Mouse (Mus musculus): ENCODE measurements around the gene Zfp445. TPM values are rescaled to one million over a fixed set of nuclear protein-coding genes. Genes with fewer than 3 reads are reported as not detected.

Gene Zfp445
- polyA plus RNA-seq, 1 experiment from 2014 or later, result 25.1 TPM

DNA sequence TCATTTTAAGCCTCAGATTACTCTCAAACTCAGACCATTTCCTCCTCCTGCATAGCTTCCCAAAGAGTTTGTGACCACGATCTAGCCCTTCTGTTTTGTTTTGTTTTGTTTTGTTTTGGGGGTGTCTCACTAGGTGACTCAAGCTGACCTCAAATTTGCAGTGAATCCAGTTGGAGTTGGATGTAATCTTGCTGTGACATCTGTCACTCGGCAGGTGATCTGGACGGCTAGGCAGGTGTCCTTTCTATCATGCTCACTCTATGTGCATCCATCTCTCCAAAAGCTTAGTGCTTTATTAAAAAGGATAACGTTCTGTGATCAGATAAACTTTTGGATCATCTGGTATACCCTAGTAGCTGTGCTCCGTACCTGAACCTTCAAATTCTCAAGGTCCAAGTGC lies 53.4 kb downstream of the Zfp445 start:
- H3K79me2 ChIP-seq (ENCODE audit: inconsistent target), result no peaks in the 10 kb centered on the region
- 87% methylated on average over 5 of the region's 5 CpGs for WGBS (ENCODE audit: missing documents)

GRCm38 (mm10) chr9:122810212-122810611 lies 55.6 kb downstream of the Zfp445 start:
- 91% methylated on average over 3 of the region's 3 CpGs for WGBS (ENCODE audit: missing documents)

More for the DNA sequence above, 53.4 kb downstream of the Zfp445 start:
- H3K4me3 ChIP-seq (ENCODE audit: inconsistent target), result no peak overlapping the region
- no peak overlapping the region for H3K27ac ChIP-seq
- H3K36me3 ChIP-seq (ENCODE audit: inconsistent target), result peaks cover 4% of the 10 kb centered on the region; the same call in 1 of the 2 replicates

DNA sequence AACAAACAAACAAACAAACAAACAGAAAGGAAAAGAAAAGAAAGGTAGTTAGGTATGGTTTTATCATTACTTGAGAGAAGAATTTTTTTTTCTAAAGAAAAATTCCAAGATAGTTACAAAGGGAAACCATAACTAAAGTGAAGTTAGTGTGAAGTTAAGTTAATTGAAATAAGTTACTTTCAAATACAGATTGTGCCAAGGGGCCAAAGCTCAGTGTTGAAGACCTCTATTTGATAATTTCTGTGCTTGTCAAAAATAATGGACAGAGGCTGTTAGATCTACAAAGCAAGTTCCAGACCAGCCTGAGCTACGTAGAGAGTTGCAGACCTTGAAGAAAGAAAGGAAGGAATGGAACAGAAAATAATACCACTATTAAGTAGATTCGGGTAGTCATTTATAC lies 58.6 kb downstream of the Zfp445 start:
- Histone ChIP-seq H3K79me2 (ENCODE audit: inconsistent target) (peaks cover 9% of the 10 kb centered on the region; the same call in 1 of the 2 replicates), H3K36me3 (ENCODE audit: inconsistent target) (peaks cover under 1% of the 10 kb centered on the region; the same call in 1 of the 2 replicates), H3K4me3 (ENCODE audit: inconsistent target) (no peak overlapping the region), H3K27ac (no peak overlapping the region)
- WGBS (ENCODE audit: missing documents), result 92% methylated on average over 2 of the region's 2 CpGs

More at GRCm38 (mm10) chr9:122810212-122810611, 55.6 kb downstream of the Zfp445 start:
- no peak overlapping the region for H3K27ac ChIP-seq
- peaks cover 9% of the 10 kb centered on the region; the same call in 1 of the 2 replicates for H3K79me2 ChIP-seq (ENCODE audit: inconsistent target)
- no peak overlapping the region for H3K4me3 ChIP-seq (ENCODE audit: inconsistent target)
- peaks cover 4% of the 10 kb centered on the region; the same call in 1 of the 2 replicates for H3K36me3 ChIP-seq (ENCODE audit: inconsistent target)

GRCm38 (mm10) chr9:122805845-122806341 lies 59.9 kb downstream of the Zfp445 start:
- H3K4me3 ChIP-seq (ENCODE audit: inconsistent target), result peak overlapping the region; percentile 52
- peak overlapping the region; percentile 37; the same call in 1 of the 2 replicates for H3K27ac ChIP-seq
- peaks cover 9% of the 10 kb centered on the region; the same call in 1 of the 2 replicates for H3K79me2 ChIP-seq (ENCODE audit: inconsistent target)
- 27% methylated on average over 10 of the region's 10 CpGs for WGBS (ENCODE audit: missing documents)
- H3K36me3 ChIP-seq (ENCODE audit: inconsistent target), result no peaks in the 10 kb centered on the region

GRCm38 (mm10) chr9:122805053-122805844 lies 60.6 kb downstream of the Zfp445 start, which contains the start of gene Tcaim:
Gene Tcaim, plus strand, starts transcription at chr9:122805539.
- no peaks in the 10 kb centered on the region for H3K36me3 ChIP-seq (ENCODE audit: inconsistent target)
- H3K27ac ChIP-seq, result peak within 1 kb of the TSS; percentile 37
- peaks cover 9% of the 10 kb centered on the region; the same call in 1 of the 2 replicates for H3K79me2 ChIP-seq (ENCODE audit: inconsistent target)
- 8% methylated on average over 42 of the region's 42 CpGs for WGBS (ENCODE audit: missing documents)
- peak within 1 kb of the TSS; percentile 52 for H3K4me3 ChIP-seq (ENCODE audit: inconsistent target)

Other genes with a start within 250 kb of the Zfp445 start
- not detected in 3 replicates for gene Topaz1, start 118.7 kb downstream of the Zfp445 start, polyA plus RNA-seq (2018)
- 3.2 to 5.7 TPM (median 4.8 TPM) in 3 replicates for gene Tcaim, start 60.5 kb downstream of the Zfp445 start, polyA plus RNA-seq (2018)
- gene Gm35549, start 22.0 kb downstream of the Zfp445 start, polyA plus RNA-seq (2018), result not detected in 3 replicates
- gene Zkscan7, start 19.7 kb upstream of the Zfp445 start, polyA plus RNA-seq (2018), result 0.59 to 0.82 TPM (median 0.68 TPM) in 3 replicates
- 0.87 to 1.9 TPM (median 1.1 TPM) in 3 replicates for gene Zfp105, start 57.1 kb upstream of the Zfp445 start, polyA plus RNA-seq (2018)
- 20.6 to 40.0 TPM (median 30.1 TPM) in 3 replicates for gene 1110059G10Rik, start 85.0 kb upstream of the Zfp445 start, polyA plus RNA-seq (2018)
- 1.4 to 6.7 TPM (median 5.5 TPM) in 3 replicates for gene Kif15, start 85.0 kb upstream of the Zfp445 start, polyA plus RNA-seq (2018)
- gene Tmem42, start 155.3 kb upstream of the Zfp445 start, polyA plus RNA-seq (2018), result 2.9 to 8.6 TPM (median 3.4 TPM) in 3 replicates
- gene Tgm4, start 168.7 kb upstream of the Zfp445 start, polyA plus RNA-seq (2018), result not detected in 3 replicates
- gene Zdhhc3, start 247.2 kb upstream of the Zfp445 start, polyA plus RNA-seq (2018), result 37.6 to 46.3 TPM (median 38.8 TPM) in 3 replicates
- gene Exosc7, start 247.2 kb upstream of the Zfp445 start, polyA plus RNA-seq (2018), result 11.6 to 28.4 TPM (median 12.5 TPM) in 3 replicates

All from macrophage (primary cell).